Mouse (Mus musculus): ENCODE measurements around the gene Gm21094. TPM values are rescaled to one million over a fixed set of nuclear protein-coding genes. Genes with fewer than 3 reads are reported as not detected.
"Not testable (repeated sequence)": the region's sequence is repeated elsewhere in the genome, so short reads cannot be mapped to it uniquely, and the experiment has no call there.

Gene Gm21094
- polyA plus RNA-seq (2015; fragmentation: Nextera tagmentation; extraction: Ambion mirVana): not detected in 2 replicates

DNA sequence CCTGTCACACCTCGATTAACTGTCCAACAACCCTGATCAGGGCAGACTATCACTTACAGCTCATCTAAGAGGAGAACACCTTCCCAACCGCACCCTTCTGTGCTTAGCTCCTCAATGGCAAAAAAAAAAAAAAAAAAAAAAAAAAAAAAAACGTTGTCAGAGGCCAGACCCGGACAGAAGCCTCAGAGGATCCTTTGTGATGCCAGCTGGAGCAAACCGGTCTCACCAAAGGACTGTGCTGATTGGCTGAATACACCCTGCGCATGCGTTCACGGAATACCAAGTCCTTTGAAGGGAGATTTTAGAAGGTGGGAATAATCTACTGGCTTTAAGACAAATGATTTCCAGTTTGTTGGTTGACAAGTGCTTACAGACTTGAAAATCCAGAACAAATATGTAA is at the start of gene Gm21094:
TSS of gene Gm21094 (minus strand) at position 101 of the 400 bp plus-strand sequence.
- ATAC-seq (ENCODE audit: low FRiP score); H3K27me3 ChIP-seq; H3K9me3 ChIP-seq; H3K9ac ChIP-seq; H3K36me3 ChIP-seq; H3K4me1 ChIP-seq (replicated peaks); H3K4me2 ChIP-seq; H3K27ac ChIP-seq; H3K4me3 ChIP-seq: not testable (repeated sequence)
- WGBS: no CpG with 5 or more reads among the region's 8 CpGs
